Mouse (Mus musculus): Measurements from ENCODE around the gene Spr. TPM values are rescaled to one million over a fixed set of nuclear protein-coding genes. Genes with fewer than 3 reads are reported as not detected.
"Not testable (repeated sequence)": the region's sequence is repeated elsewhere in the genome, so short reads cannot be mapped to it uniquely, and the experiment has no call there.

Spr gene
- 10 to 100 TPM; 57.3 to 58.7 TPM for total RNA-seq (2021)
- long read RNA-seq, experiment 1, transcript Spr-201 (3 exons, 1,230 nt), result major isoform, 24 of 27 reads
- long read RNA-seq, experiment 1, partial matches to known transcripts, result 2 of 27 reads
- long read RNA-seq, experiment 1, other reads (novel, unspliced or antisense), result 1 of 27 reads
- long read RNA-seq, experiment 2, transcript Spr-201 (3 exons, 1,230 nt), result major isoform, 7 of 9 reads
- long read RNA-seq, experiment 2, partial matches to known transcripts, result 0 of 9 reads
- long read RNA-seq, experiment 2, other reads (novel, unspliced or antisense), result 1 of 9 reads

- intact Hi-C loops (cut with DNase I), result loop anchor here (2.0 kb wide), 1 partner anchor 17 kb away; no protein-coding TSS in a partner anchor
- peak; percentile 93 to 95 for DNase-seq
These were observed at the start of gene Spr for GRCm38 (mm10) chr6:85137217-85138035. Gene Spr, minus strand, starts transcription at chr6:85137766.

GRCm38 (mm10) chr6:85186744-85187059, 49.1 kb upstream of the Spr start:
- DNase-seq, result no peak
- intact Hi-C loops (cut with DNase I), result no loop called here

- intact Hi-C loops (cut with DNase I), result no loop called here
These were observed 48.6 kb upstream of the Spr start for GRCm38 (mm10) chr6:85186033-85186743.

GRCm38 (mm10) chr6:85183951-85184350, 46.4 kb upstream of the Spr start:
- intact Hi-C loops (cut with DNase I), result no loop called here
- DNase-seq, result no peak

More at GRCm38 (mm10) chr6:85186033-85186743, 48.6 kb upstream of the Spr start:
- DNase-seq, result no peak

DNA sequence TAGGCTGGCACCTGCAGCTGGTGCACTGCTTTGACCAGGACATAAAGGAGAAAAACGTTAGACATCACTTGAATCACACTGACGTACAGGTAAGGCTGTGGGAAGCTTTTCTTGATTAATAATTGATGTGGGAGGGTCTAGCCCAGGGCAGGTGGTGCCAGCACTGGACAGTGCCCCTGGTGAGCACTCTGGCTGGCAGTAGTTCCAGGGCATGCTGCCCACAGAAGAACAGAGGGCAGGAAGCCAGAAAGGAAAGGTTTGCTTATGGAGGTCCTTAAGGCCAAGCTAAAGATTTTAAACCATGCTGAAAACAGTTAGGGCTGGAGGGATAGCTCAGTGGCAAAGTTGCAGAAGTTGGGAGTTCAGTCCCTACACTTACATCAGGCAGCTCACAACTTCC, 42.5 kb upstream of the Spr start:
- intact Hi-C loops (cut with DNase I), result no loop called here
- no peak for DNase-seq

DNA sequence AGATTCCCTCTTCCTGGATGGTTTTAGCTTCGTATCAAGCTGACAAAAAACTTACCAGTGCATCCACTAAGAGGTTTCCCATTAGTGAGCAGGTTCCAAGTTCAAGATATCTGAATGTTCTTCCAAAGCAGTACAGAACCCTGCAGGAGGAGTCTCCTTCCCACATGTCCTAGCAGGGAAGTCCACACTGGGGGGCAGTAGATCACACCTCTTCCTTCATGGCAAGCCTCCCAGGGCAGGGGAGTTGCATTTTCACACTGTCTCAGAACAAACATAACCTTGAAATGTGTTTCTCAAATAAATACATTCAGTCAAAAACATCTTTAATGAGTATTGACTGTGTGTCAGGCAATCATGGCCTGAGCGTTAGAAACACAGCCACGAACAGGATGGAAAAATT, 42.0 kb upstream of the Spr start:
- intact Hi-C loops (cut with DNase I), result no loop called here
- DNase-seq, result no peak

- intact Hi-C loops (cut with DNase I), result no loop called here
- DNase-seq, result no peak
These were observed 27.9 kb upstream of the Spr start for GRCm38 (mm10) chr6:85165440-85165921.

DNA sequence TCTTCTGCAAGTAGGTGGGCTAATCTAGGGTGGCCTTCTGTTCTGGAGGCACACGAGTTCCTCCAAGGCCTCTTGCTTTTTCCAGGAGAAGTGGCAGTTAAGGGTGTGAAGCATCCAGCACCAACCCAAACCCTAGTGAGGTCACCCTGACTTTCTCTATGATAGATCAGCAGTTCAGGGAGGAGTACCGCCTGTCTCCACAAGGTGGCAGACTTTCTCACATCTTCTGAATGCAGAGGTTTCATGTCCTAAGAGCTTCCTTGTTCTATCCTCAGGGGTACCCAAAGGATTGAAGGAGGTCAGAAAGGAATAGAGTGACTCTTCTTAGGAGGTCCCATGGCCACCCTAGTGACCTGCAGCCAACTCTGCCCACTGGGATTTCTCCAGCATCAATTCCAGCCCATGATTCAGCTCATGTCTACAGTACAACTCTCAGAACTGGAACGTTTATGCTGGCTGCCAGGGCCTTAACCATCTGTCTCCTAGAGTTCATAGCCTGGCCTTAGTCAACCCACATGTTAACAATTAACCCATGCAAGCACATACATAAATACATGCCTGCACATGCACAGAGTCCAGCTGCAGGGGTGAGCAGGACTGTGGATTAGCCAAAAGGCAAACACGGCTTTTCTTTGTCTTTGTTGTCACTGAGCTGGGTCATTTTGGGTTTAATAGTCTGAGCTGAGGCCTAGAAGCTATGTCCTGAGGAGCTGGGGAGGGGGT, 22.8 kb upstream of the Spr start:
- intact Hi-C loops (cut with DNase I), result loop anchor here (2.0 to 5.0 kb wide), 3 partner anchors 78 to 250 kb away; partner anchors contain the start of gene Sfxn5
- peak; percentile 72 to 85 for DNase-seq

DNA sequence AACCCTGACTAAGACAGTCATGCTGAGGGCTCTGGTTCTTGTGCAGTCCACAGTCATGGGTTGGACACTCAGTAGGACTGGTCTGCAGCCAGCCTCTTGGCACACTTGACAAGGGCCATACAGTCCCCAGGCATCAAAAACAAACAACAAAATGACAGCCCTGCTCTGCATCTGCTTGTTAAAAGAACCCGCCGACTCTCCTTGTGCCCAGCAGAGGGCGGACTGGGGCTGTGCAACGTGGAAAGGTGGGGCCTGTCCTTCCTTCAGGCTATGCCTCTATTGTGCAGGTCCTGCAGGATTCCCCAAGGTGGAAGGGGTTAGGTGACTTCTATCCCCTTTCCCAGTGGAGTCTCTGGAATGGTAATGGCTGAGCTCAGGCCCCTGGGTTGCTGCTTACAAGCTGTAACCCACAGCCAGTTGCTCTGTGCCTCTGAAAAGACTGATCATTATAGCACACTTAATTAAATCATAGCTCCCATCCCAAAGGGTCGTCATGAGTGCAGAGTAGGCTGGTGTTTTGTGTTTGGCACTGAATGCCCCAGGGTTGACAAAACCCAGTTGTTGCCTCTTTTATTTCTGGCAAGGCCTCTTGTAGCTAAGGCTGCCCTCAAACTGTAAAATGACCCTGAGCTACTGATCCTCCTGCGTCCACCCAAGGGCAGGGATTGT, 21.7 kb upstream of the Spr start:
- intact Hi-C loops (cut with DNase I), result not testable (repeated sequence)
- peak; percentile 58 to 72 for DNase-seq

- DNase-seq; intact Hi-C loops (cut with DNase I): not testable (repeated sequence)
These were observed 20.7 kb upstream of the Spr start for GRCm38 (mm10) chr6:85158040-85158804.

DNA sequence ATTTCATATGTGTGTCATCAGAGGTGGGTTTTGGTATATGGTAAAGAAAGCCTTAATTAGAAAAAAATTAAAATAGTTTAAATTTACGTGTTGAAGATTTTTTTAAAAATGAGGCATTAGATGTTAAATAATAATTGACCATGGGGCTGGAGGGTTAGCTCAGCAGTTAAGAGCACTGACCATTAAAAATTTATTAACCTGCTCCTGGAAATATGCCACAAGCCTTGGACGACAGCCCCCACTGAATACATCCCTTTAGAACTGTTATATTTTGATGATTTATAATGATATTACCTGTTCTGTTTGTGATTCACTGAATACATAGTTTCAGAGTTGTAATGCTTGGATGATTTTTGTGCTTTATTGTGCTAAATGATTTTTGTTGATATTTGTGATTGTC, 19.0 kb upstream of the Spr start:
- intact Hi-C loops (cut with DNase I); DNase-seq: not testable (repeated sequence)

GRCm38 (mm10) chr6:85154861-85155528, 17.4 kb upstream of the Spr start:
- DNase-seq, result peak; percentile 53 to 71
- intact Hi-C loops (cut with DNase I), result loop anchor here (2.0 kb wide), 1 partner anchor 16 kb away; no protein-coding TSS in a partner anchor

DNA sequence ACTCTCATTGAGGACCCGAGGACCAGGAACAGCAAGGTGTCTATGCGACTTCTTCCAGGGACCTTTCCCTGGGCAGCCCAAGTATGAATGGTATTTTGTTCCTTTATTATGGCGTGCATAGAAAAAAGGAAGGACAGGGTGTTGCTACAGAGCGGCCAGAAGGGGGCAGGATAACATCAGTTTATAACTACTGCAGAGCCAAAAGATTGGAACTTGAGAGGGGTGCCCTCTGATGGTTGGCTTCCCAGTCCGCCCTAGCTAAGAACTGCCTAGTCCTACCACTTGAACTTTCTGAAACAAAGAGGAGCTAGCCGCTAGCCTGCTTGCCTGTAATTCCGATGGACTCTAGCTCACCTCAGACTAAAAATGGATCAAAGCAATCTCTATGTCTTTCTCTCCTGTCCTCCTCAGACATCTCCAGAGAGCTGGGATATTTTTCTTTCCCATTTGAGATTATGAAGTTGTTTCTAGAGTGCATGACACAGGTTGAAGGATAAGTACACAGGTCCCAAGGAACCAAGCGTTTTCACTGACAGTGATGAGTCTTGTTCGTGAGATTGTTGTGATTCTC, 16.5 kb upstream of the Spr start:
- peak; percentile 67 to 80 for DNase-seq
- intact Hi-C loops (cut with DNase I), result loop anchor here (2.0 kb wide), 1 partner anchor 15 kb away; no protein-coding TSS in a partner anchor

GRCm38 (mm10) chr6:85150386-85150785, 12.8 kb upstream of the Spr start:
- DNase-seq, result no peak
- intact Hi-C loops (cut with DNase I), result no loop called here

- no peak for DNase-seq
- intact Hi-C loops (cut with DNase I), result no loop called here
These were observed 10.1 kb upstream of the Spr start for GRCm38 (mm10) chr6:85147636-85148035.

DNA sequence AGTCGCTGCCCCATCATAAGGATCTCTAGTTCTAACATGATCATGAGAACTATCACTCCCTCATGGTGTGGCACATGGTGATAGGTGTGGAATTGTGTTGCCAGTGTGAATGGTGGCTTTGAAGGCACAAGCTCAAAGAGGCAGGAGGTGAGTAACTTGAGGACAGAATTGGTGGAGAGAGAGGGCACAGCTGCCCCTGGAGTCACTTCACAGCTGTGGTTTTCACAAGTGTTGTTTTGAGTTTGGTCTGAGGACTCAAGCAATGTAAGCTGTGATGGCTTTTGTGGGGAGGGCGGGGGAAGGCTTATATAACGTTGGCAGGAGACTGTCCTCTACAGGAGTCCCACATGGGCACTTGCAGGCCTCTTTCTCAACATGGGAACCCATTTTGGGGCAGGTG, 6.9 kb upstream of the Spr start:
- no peak for DNase-seq
- intact Hi-C loops (cut with DNase I), result no loop called here

DNA sequence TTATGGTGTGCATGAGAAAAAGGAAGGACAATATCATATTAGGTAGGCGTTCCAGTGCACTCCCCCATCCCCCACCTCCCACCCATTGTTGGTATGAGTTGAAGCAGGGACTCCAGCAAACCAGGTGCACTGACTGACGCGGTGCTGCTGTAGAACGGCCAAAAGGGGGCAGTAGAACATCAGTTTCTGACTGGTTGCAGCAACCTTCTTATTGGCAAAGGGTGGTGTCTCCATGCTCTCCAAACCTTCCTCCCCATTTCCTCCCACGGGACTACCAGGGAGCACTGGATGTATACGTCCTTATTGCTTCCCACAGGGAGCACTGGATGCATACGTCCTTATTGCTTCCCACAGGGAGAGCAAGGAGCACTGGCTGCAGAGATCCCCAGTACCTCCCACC, 3.4 kb upstream of the Spr start:
- peak; percentile 48 to 71 for DNase-seq
- intact Hi-C loops (cut with DNase I), result not testable (repeated sequence)

DNA sequence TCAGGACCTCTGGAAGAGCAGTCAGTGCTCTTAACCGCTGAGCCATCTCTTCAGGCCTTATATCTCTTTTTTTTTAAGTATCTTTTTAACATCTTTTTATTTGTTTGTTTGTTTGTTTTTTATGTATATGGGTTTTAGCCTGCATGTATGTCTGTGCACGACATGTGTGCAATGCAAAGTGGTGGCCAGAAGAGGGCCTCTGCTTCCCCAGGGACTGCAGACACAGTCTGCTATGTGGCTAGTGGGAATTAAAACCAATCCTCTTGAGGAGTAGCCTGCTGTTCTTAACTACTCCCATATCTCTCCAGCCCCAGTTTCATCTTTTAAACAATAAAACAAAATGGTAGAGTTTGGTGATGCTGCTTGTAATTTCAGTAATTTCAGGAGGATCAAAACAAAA, 2.0 kb upstream of the Spr start:
- intact Hi-C loops (cut with DNase I), result loop anchor here (2.0 kb wide), 1 partner anchor 15 kb away; no protein-coding TSS in a partner anchor
- no peak for DNase-seq

Data from heart, postnatal 14 days (tissue).